Mouse (Mus musculus): Measurements from ENCODE around the gene Ankle1.

Gene Ankle1

GRCm38 (mm10) chr8:71405401-71406098 lies at the start of gene Ankle1:
TSS of gene Ankle1 (plus strand) at chr8:71406010.
- DNase-seq (ENCODE audit: low spot score), result peak; percentile 97

GRCm38 (mm10) chr8:71358026-71358425 lies 47.8 kb upstream of the Ankle1 start:
- DNase-seq (ENCODE audit: low spot score), result no peak

GRCm38 (mm10) chr8:71366771-71367528 lies 38.9 kb upstream of the Ankle1 start, which contains the start of gene Use1:
TSS of gene Use1 (plus strand) at chr8:71366848.
- DNase-seq (ENCODE audit: low spot score), result peak; percentile 85

GRCm38 (mm10) chr8:71367529-71368176 lies 38.2 kb upstream of the Ankle1 start:
- DNase-seq (ENCODE audit: low spot score), result no peak

GRCm38 (mm10) chr8:71368366-71368765 lies 37.4 kb upstream of the Ankle1 start:
- DNase-seq (ENCODE audit: low spot score), result no peak

GRCm38 (mm10) chr8:71369040-71369718 lies 36.6 kb upstream of the Ankle1 start:
- no peak for DNase-seq (ENCODE audit: low spot score)

- DNase-seq (ENCODE audit: low spot score), result no peak
Observed at GRCm38 (mm10) chr8:71370711-71371235, 35.0 kb upstream of the Ankle1 start.

- peak; percentile 96 for DNase-seq (ENCODE audit: low spot score)
Observed at GRCm38 (mm10) chr8:71371236-71371848, 34.5 kb upstream of the Ankle1 start, which contains the start of gene Ocel1. TSS of gene Ocel1 (plus strand) at chr8:71371298.

- no peak for DNase-seq (ENCODE audit: low spot score)
Observed at GRCm38 (mm10) chr8:71372427-71372826, 33.4 kb upstream of the Ankle1 start.

GRCm38 (mm10) chr8:71373000-71373399 lies 32.8 kb upstream of the Ankle1 start:
- no peak for DNase-seq (ENCODE audit: low spot score)

- DNase-seq (ENCODE audit: low spot score), result no peak
Observed at GRCm38 (mm10) chr8:71374616-71375206, 31.1 kb upstream of the Ankle1 start.

GRCm38 (mm10) chr8:71375581-71376422 lies 30.0 kb upstream of the Ankle1 start:
- no peak for DNase-seq (ENCODE audit: low spot score)

GRCm38 (mm10) chr8:71376423-71377030 lies 29.3 kb upstream of the Ankle1 start:
- DNase-seq (ENCODE audit: low spot score), result no peak

- DNase-seq (ENCODE audit: low spot score), result no peak
Observed at GRCm38 (mm10) chr8:71379008-71379407, 26.8 kb upstream of the Ankle1 start.

GRCm38 (mm10) chr8:71379512-71380075 lies 26.2 kb upstream of the Ankle1 start:
- no peak for DNase-seq (ENCODE audit: low spot score)

- no peak for DNase-seq (ENCODE audit: low spot score)
Observed at GRCm38 (mm10) chr8:71380178-71381171, 25.3 kb upstream of the Ankle1 start.

- no peak for DNase-seq (ENCODE audit: low spot score)
Observed at GRCm38 (mm10) chr8:71381421-71381970, 24.3 kb upstream of the Ankle1 start, which contains the start of gene Nr2f6. TSS of gene Nr2f6 (minus strand) at chr8:71381960.

Measured in spleen, adult 12 weeks (tissue).